Mouse (Mus musculus): ENCODE data around the gene Sorcs2.

Gene Sorcs2

DNA sequence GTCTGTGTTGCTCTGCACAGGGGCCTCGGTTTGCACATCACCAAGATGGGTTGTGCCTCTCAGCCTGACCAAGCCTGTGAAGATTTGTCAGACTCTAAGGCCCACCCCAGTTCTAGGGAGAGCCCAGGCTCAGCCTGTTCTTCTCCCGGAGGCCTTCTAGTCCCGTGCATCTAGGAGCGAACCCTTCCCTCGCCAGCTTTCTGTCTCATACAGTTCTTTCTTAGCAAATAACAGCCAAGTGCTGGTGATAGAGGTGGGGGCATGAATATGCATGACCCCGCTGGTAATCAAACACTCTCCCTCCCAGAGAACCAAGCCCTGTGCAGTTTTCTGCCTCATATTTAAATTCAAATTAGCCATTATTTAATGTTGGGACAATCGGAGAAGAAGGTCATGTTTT is 282.4 kb downstream of the Sorcs2 start:
- DNase-seq, result no peak

DNA sequence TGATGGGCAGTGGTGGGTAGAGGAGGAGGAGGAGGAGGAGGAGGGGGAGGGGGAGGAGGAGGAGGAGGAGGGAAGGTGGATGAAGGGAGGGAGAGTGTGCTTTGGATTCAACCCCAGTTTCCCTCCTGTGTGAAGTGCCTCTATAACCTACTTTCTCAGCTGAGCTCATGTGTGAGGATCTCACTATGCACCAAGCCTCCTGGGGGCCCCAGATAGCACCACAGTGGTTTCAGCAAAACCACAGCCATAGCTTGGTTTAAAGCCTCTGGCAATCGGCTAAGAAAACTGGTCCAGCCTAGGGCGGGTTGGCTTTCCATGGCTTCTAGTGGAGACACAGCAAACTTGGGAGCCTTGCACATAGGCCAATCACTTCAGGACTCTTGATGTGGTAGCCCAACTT is 284.2 kb downstream of the Sorcs2 start:
- no peak for DNase-seq

GRCm38 (mm10) chr5:36112696-36113095 is 285.2 kb downstream of the Sorcs2 start:
- peak; percentile 93 for DNase-seq

DNA sequence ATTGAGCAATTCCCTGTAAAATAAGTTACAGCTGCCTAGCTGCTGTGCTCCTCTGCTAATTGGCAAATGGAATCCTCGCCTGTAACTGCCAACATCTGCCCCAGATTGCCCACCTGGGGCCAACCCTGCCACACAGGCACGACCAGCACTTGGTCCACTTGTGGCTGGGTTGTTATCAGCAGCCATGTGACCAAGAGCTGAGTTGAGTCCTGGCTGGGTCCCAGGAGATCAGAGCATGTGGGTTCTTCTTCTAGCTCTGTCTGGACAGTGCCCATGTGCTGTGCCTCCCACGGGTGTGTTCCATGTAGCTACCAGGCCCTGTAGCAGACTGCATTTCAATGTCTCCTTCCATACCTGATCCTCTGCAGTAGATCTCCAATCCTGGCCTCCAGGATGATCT is 286.4 kb downstream of the Sorcs2 start:
- DNase-seq, result peak; percentile 97

GRCm38 (mm10) chr5:36108339-36108887 is 289.5 kb downstream of the Sorcs2 start:
- no peak for DNase-seq

- DNase-seq, result no peak
These were observed 294.5 kb downstream of the Sorcs2 start for GRCm38 (mm10) chr5:36103483-36103882.

- DNase-seq, result peak; percentile 95
These were observed 296.8 kb downstream of the Sorcs2 start for GRCm38 (mm10) chr5:36101129-36101528.

DNA sequence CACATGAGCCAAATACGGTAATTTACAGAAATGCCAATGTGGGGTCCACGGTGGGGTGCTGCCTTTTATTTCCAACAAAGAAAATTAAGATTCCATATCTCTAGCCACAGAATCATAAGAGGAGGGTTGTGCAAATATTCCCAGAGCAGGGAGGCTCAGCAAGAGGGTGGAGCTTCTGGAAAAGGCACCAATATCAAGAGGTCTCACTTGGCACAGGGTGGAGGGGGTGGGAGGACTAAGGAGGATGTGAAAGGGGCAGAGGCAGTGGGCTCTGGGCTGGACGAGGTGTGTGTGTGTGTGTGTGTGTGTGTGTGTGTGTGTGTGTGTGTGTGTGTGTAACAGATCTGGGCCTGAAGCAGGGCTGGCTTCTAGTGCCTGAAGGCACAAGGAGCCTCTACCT is 297.5 kb downstream of the Sorcs2 start:
- no peak for DNase-seq

GRCm38 (mm10) chr5:36099662-36100061 is 298.3 kb downstream of the Sorcs2 start:
- DNase-seq, result no peak

DNA sequence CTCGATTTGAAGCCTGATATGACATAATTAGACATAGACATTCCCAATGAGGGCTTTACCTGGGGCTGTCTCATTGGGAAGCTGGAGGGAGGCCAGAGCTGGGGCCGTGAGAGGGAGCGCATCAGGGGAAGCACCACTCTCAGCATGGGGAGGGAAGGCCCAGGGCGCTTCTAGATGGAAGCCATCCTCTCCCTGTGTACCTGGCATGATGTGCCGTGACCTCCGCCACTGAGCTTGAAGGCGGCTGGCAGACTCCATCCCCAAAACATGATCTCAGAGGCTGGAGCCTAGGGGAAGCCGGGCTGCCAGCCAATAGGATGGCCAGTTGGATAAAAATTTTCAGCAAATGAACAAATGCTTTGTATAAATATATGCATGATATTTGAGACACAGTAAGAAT is 301.9 kb downstream of the Sorcs2 start:
- DNase-seq, result no peak

DNA sequence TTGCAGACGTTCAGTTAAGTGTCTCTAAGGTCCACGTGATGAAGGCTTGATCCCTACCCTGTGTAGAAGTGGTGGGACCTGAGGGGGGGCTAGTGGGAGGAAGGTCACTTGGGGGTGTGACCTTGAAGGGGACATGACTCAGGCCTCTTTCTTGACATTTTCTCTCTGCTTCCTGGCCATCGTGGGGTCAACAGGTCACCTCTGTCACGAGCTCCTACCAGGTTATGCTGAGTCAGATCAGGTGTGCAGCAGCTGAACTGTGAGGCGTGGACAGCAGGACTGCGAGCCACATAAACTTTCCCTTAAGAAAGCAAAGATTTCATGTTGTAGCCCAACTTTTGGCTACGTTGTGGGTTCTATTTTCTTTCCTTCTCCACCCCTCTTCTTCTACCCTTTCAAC is 307.9 kb downstream of the Sorcs2 start:
- no peak for DNase-seq

DNA sequence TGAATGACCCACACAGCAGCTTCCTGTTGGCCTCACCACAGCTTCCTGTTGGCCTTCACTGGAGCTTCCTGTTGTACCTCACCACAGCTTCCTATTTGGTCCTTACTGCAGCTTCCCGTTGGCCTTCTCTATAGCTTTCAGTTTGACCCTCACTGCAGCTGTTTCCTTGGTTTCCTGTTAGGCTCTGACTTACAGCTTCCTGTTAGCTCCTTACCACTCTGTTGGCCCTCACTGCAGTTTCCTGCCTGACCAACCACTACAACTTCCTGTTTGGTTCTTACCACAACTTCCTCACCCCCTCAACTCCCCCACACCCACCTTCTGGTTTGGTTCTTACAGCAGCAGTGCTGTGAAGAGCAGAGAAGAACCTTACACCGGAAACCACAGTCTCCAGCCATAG is 308.7 kb downstream of the Sorcs2 start:
- peak; percentile 95 for DNase-seq

GRCm38 (mm10) chr5:36086931-36087330 is 311.0 kb downstream of the Sorcs2 start:
- no peak for DNase-seq

DNA sequence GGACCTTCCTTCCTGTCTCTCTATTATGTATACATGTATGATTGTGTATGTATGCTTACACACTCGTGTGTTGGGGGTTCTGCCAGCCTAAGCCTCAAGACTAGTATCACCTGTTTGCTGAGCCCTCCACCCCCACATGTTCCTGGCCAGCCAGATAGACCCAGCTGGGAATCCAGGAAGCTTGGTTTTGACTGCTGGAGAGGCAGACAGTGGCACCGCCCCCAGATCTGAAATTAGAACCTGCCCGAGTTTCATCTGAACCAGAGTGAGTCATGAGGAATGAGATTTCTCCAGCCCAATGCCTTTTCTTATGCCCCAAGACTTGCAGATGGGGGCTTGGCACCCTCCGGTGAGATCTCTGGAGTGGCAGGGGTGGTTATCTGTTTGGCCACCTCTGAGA is 312.3 kb downstream of the Sorcs2 start:
- peak; percentile 92 for DNase-seq

DNA sequence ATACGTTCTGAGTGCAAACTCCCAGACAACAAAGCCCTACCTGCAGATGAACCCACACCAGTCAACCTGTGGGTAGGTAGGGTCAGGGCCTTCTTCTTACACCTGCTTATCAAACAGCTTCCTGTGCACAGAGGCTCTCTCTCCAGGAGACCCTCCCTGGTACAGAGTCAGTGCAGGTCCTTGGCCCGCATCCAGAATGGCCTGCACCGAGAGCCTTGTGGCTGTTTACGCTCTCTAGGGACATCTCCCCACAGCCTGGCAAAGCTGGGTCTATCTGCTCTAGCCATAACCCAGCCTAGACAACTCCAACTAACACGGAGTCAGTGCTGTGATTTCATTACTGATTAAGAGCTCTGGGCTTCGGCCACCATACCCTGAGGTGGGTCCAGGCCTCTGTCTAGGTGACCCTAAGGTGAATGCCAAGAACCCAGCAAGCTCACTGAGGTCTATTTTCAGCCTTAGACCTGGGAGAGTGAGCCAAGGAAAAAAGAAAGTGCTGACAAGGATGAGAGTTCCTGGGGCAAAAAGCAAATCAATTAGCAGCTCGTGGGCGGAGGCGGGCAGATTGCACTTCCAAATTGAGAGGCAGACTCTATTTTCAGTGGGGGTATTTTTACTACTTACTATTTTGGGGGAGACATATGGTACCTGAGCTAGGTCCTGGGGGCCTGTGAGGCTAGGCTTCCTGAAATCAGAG is 313.9 kb downstream of the Sorcs2 start:
- DNase-seq, result peak; percentile 95

GRCm38 (mm10) chr5:36081021-36081420 is 316.9 kb downstream of the Sorcs2 start:
- DNase-seq, result no peak

DNA sequence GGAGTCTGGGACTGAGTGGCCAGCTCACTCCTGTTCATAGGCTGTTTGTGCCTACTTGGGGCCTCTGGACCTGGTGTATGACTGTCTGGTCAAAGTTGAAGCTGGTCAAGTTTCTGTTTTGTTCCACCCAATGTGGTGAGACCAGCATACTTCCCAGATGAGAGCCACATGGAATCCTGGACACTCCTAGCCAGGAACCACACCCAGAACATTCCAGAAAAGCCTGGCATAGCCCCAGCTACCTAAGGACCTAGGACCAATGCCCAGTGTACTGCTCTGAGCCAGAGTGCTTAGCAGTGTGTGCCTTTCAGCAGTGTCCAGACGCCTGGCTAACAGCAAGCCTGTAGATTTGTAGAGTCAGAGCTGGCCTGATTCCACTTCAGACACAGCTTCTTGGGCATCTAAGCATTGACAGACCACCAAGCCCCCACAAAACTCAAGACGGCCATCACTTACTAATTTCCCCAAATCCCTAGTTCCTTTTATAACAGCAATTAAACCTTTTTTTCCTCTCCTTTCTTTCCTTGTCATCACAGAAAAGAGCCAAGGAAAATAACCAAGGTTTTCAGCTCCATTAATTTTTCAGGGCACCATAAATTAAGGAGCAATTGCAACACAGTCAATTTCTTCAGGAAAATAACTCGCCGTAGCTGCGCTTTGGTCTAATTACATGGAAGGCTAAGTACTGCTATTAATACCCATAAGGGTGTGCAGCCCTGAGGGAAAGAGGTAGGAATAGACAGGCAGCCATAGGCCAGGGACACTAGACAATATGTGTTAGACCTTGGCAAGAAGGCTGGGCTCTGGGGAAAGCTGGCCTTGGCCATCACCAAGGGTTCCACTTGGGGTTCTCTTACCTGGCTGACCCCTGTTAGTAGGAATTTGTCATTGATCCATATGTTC is 322.5 kb downstream of the Sorcs2 start:
- DNase-seq, result peak; percentile 97

DNA sequence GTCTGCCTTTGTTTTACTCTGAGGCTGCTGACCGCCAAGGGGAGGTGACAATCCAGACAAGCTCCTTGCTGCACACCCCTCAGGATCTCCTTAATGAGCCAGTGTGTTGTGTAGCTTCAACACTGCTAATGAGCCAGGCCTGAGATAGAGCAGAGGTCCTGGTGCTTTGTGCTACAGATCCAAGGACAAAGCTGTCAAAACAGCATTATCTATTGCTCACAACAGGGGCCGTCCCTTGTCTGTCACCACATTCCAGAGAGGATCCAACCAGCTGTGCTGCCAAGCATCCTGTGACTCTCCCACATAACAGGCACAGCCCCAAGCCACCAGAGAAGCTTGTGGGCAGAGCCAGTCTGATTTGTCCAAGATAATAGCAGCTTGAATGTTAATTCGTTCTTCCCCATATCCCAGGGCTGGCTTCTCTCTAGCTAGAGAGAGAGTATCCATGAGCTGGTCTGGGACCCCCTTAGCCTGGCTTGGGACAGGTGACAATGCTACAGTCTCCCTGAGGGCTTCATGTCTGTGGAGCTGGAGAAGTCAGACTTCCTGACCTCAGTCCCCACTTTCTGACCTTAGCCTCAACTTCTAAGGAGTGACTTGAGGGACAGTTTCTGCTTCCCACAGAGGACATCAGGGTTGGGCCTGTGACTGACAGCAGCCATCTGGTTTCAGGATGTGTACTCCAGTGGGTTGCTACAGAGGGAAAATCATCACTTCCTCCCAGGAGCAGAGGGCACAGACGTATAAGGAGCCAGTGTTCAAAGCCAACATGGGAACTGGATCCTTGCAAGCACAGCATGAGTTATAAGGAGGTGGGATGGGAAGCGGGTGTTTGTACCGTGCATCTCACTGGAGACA is 328.2 kb downstream of the Sorcs2 start:
- DNase-seq, result no peak

- no peak for DNase-seq
These were observed 330.2 kb downstream of the Sorcs2 start for GRCm38 (mm10) chr5:36067651-36068181.

- no peak for DNase-seq
These were observed 340.1 kb downstream of the Sorcs2 start for GRCm38 (mm10) chr5:36057804-36058322.

DNA sequence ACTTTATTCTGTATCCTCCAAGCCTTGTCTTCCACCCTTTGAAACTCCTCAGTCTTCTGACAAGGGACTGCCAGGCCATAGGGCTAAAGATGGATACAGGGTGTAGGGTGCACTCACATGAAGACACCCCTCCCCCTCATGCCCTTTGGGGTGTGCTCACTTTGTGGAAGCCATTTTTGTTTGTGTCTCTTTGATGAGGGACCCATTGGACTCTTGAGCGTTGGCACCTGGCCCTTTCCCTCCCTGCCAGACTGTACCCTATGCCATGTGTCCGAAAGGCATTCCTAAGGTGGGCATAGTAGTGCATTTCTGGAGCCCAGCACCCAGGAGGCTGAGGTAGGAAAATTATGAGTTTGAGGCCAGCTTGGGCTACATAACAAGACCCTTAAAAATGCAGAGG is 341.0 kb downstream of the Sorcs2 start:
- peak; percentile 81 for DNase-seq

GRCm38 (mm10) chr5:36055876-36056275 is 342.1 kb downstream of the Sorcs2 start:
- DNase-seq, result peak; percentile 85

Data from heart, adult 11 months (tissue).